Mouse (Mus musculus): ENCODE results near the gene Ccdc3.

- no peak for TF ChIP-seq CTCF (IDR thresholded peaks at IDR 0.05; ENCODE audit: control insufficient read depth, insufficient read depth, insufficient replicate concordance, low read depth, low read length)
- TF ChIP-seq POLR2A (IDR thresholded peaks at IDR 0.05; ENCODE audit: control insufficient read depth, low read depth, low read length), result no peak
These were observed 38.4 kb upstream of the Ccdc3 start for GRCm38 (mm10) chr2:5099176-5099575.

All from testis, adult 2 months (tissue).